Mouse (Mus musculus) ovary, postnatal 36 days (tissue): ENCODE measurements around the gene Kdm1a.

ENCODE experiments used
- DNase-seq: peaks from one replicate; pipeline ENCODE4 v3.0.0; 2022; ENCODE audit warnings: low spot score, mixed read lengths

Kdm1a gene

DNA sequence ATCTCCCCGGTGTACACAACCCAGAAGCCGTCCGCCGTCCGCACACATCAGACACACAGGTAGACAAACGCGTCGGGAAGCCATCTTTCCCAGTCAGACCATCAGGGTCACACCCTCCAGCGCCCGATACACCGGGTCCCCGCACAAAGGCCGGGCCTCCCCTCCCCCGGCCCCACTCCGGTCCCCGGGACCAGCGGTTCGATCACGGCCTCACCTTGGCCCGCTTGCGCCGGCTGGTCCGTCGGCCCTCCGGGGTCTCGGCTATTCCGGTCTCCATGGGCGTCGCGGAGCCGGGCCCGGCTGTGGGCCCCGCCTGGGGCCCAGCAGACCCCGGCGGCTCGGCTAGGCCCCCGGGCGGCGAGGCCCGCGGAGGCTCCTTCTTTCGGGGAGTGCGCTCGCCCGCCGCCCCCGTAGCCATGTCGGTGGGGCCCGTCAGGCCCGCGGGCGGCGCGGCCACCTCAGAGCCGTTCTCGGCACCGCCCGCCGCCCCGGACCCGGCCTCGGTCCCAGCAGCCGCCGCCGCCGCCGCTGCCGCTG is 437 bp downstream of the Kdm1a start:
- peak; percentile 56 for DNase-seq

DNA sequence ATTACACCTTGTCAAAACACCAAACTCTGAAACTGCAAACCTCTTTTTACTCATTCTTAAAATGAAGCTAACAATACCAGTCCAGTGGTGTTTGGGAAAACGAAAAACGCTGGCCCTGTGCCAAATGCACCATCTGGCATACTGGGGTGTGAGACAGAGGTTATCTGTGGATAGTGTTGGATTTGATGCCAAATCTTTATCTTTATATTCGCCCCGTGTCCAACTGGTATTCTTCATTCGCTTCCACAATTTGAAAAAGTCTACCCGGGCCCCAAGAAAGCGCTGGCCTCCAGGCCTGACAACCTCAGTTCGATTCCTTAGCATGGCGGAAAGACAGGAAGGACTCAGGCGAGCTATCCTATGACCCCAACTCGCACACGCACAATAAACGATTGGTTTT is 1.0 kb downstream of the Kdm1a start:
- peak; percentile 64 for DNase-seq

DNA sequence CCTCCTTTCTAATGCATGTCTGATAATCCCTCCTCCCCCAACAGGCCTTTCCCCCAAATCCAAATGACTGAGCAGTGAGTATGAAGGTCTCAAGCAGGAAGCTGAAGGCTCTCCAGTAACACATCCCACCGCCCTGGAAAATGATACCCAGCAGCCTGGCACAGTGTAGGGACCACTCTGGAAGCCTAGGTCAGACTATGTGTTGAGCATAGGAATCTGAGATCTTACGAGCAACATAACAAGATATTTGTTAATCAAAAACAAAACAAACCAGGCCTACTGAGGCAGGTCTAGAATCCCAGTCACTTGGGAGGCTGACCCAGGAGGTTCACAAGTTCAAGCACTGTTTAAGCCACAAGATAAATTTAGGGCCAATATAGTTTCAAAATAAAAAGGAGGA is 2.0 kb downstream of the Kdm1a start:
- no peak for DNase-seq

DNA sequence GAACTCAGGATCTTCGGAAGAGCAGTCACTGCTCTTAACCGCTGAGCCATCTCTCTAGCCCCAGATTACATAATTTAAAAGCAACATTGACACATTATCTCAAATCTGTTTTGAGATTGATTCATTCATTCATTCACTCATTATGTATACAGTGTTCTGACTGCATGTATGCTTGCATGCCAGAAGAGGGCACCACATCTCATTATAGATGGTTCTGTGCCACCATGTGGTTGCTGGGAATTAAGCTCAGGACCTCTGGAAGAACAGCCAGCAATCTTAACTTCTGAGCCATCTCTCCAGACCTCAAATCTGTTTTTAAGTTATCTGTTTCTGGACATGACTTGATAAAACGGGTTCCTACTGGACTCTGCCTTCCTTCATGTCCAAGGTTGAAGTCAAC is 2.7 kb downstream of the Kdm1a start:
- DNase-seq: no peak

DNA sequence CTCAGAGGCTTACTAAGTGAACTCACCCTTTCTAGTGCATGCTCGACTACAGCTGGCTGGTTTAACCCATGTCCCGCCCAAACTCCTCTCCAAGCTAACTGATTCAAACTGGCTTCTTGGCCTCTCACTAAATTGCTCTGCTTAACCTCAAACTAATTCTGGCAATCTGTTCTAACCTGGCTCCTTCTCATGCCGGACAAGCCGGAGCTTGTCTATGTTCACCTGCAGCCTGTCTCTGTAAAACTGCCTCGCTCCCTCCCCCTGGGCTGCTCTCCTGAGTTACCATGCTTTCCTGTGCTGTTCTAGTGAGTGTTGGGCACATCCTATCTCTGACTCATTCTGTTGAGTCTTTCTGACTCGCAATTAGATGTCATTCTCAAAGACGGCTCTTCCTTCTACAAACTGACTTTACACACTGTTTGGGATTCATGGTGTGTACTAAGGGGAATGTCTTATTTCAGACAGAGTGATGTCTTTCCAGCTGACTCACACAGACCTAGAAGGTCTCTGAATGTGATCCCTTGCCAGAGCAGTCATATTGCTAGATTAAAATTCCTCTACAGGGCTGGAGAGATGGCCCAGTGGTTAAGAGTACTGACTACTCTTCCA is 4.2 kb downstream of the Kdm1a start:
- DNase-seq: no peak

DNA sequence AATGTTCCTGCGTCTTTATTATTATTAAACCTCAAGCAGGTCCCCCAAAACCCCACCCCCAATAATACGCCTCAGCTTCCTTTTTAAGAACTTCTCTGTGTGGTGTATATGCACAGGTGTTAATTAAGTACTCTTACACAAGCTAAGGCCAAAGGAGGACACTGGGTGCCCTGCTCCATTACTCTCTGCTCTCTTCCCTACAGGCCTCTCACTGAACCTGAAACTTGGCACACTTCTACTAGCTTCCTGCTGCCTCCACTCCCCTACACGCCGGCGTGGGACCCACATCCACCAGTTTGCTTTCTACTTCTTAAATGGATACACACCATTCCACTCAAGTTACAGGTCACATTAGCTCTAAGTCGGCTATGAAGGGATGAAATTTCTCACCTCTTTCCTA is 7.3 kb downstream of the Kdm1a start:
- no peak for DNase-seq

DNA sequence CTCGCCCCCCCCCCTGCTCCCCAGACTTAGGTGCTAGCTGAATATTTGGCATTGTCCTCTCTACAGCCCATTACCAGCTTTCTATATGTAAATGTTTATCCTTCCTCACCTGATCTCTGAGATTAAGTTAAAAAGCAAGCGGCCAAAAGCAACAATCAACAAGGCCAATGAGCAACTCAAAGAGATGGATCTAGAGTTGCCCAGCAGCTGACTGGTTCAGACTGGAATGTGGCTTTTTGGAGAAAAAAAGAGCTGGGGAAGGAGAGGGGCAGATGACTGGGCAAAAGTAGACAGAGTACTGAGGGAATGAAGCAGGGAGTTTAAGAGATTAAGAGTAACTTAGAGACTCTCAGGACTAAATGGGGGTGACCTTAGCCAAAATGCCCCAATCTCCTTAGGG is 8.5 kb downstream of the Kdm1a start:
- DNase-seq: no peak

DNA sequence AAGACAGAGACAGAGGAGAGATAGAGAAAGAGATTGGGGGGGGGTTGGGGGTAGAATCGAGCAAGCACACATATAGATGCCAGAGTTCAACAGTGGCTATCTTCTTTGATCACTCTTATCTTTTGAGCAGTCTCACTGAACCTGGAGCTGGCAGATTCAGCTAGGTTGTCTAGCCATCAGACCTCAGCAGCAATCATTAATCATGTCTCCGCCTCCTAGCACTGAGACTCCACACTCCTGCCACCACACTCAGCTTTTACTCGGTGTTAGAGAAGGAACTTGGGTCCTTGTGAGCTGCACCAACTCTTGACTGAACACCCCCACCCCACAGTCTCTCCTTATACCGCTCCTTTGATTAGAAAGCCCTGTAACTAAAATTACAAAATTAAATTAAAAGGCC is 10.4 kb downstream of the Kdm1a start:
- DNase-seq: no peak

DNA sequence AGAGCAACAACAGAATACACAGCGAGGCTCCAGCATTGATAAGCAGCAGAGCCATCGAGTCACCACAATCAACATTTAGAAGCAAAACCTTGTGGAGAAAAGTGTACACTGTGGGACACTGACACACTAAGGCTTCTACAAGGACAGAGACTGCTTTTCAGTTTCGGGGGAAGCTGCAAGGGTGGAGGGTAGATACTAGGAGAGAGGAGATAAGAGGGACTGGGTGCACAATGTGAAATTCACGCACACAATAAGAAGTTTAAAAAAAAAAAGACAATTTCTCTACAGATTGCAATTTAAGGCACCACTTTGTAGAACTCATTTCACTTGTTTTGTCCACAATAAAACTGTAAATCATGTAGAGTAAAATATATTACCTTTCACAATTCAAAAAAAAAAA is 14.5 kb downstream of the Kdm1a start:
- DNase-seq: no peak

DNA sequence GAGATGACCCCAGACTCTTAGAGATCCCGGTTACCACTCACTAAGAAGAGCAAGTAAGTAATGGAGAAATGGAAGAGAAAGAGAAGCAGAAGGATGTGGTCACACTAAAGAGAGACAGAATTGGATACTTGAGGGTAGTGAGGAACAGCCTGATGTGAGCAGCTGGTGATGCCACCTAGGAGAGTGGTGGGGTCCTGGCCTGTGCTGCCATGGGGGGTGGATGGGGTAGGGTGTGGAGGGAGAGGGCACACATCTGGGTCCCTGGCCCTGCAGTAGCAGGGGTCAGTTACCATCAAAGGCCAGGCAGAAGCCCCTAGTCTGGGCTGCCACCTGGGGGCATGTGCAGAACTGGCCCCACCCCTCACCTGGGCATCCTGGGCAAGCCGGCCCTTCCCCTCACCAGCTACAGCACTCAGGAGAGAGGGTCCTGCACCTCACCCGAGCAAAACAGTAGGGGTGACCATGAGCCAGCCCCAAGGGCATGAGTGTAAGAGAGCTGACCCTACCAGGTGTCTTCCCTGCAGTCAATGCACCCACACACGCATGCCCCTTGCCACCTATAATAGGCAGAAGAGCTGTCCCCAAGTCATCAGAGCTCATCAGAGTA is 15.2 kb downstream of the Kdm1a start:
- DNase-seq: no peak

DNA sequence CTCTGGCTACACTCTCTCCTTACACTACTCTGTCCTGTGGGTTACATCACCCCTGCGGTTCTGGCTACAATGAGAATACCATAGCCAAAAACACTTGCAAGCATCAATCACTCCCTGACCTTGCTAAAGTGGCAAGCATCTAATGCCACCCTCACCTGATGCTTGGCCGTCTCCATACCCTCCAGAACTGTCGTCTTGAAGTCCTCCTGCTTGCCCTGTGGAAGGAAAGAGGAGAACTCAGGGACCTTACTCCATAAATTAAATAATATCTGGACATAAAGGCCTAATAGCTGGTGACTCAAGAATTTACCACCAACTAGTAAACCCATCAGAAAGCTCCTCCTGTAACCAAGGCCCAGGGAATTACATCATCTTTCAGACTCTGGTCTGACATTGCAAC is 20.6 kb downstream of the Kdm1a start:
- no peak for DNase-seq

DNA sequence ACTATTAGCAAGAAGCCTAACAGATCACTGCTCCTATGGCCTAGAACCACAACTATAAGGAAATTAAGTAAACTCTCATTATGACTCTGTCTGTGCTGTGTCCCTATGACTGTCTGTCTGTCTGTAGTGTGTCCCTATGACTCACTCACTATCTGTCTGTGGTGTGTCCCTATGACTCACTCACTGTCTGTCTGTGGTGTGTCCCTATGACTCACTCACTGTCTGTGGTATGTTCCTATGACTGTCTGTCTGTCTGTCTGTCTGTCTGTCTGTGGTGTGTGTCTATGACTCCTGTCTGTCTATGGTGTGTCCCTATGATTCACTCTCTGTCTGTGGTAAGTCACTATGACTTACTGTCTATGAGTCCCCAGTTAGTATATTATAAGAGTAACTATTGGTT is 32.5 kb downstream of the Kdm1a start:
- no peak for DNase-seq

DNA sequence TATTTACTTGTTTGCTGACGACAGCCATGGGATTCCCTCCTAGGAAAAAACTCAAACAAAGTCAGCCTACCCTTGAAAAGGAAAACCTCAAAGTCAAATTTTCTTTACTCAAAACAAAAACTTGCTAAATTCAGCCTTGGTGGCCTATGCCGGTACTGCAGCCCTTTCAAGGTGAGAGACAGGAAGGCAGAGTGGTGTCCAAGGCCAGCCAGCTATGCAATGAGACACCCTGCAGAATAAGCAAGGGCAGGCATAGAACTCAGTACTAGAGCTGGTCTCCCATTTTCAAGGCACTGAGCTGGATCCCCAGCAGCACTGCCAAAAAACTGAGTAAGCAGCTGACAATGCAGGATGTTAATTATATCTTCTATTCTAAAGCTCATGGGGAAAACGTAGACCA is 33.9 kb downstream of the Kdm1a start:
- peak; percentile 41 for DNase-seq

DNA sequence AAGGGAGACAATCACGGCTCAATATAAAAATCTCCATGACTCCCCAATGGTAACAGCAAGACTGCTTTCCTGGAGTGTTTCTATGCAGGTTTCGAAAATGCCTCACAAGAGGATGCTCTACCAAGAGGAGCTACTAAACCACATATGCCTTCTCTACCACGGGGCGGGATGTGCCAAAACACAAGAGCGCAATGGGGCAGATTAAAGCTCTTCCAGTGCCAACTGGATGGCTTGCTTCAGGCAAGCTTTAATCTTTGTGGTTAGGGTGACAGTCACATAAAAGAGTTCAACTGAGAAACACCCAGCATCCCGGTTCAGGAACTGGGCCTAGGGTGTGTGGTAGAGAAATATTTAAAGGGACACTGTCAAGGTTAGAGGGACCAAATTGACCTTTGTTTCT is 39.8 kb downstream of the Kdm1a start:
- no peak for DNase-seq

DNA sequence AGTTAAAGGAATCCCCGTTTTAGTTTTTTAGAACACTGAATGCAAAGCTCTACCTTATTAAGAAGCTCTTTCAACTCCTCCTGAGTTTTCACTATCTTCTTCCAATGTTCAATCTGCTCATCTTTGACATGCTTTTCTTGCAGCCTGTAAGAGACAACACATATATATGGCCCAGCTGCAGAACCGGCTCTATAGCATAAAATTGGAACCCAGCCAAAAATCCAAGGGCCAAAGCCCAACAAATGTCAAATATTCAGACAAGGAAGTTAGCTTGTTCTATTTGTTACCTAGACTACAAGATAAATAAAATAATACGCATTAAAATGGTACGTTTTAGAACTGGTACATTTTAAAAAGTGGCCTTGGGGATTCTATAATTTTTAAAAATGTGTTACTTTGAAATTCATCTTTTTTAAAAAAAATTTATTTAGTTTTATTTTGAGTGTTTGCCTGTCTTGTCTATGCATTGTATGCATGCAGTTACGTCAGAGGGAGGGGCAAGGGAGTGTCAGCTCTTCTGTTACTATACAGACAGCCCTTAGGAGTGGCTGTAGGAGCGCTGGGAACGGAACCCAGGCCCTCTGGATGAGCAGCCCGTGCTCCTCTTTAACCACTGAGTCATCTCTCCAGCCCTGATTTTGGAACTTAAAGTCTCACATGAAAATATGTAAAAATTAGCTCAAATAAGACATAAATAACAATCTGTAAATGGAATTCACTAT is 42.1 kb downstream of the Kdm1a start:
- no peak for DNase-seq

DNA sequence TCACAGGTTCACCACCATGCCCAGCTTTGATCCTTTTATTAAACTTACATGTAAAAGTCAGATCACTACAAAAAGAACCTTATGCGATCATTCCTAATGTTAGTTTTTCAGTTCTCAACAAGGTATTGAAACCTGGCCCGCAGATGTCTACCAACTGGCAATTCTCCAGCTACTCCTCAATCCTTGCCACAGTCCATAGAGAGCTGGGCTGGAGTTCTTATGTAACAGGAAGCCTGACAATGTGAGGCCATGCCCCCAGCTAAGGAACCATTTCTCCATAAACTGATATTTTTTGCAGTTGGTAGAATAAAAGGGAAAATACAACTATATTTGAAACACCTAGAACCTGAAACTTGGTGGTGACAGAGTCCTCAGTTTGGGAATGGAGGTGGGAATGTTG is 42.8 kb downstream of the Kdm1a start:
- DNase-seq: no peak

DNA sequence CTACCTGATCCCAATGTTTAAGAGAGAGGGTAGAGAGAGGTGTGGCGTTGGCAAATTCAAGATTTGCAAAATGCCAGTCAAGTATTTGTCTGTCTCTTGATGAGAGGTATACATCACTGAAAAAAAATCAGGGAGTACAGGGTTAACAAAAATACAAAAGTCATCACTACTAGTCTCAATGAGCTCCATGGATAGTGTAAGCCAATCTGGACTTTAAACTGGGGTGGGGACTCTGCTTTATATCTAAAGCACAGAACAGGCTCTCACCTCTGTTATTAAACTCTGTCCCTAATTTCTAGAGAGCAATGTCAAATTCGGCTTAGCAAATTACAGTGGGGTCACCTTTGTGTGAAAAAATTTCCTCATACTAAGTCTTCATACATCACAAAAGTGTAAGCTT is 44.9 kb downstream of the Kdm1a start:
- DNase-seq: no peak

DNA sequence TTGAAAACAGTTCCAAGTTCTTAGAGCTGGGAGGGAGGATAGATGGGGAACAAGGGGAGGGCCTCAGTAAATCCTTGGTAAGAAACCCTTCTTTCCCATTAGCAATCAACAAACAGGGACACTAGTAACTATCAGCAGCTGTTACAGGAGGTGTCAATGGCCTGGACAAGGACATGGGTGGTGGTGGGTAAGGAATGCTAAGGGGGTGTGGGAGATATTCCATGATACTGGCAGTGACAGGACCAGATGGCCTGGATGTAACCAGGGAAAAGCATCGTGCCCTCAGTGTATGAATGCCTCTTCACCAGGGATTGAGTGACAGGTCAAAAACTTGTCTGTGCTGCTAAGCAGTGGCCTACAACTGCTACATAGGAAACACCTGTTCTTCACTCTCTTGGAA is 49.4 kb downstream of the Kdm1a start:
- DNase-seq: no peak

DNA sequence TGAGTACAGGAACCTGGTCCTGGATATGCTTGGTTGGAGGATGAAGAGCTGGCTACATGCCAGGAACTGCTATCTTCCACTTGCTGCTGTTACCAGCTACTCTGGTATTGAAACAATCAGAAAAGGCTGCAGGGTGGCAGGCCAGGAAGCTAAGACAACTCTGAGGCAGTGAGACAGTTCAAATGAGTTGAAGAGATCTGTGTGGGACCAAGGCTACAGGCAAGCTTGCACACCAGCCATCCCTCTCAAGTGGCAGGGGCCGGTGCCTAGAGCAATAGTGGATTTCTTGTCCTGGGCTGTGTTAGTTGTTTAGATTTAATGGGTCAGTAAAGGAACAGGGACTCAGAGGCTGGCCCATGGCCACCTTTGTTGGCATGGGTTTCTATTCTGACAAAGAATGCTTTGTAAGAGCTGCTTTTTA is 54.1 kb downstream of the Kdm1a start:
- DNase-seq: peak; percentile 15

DNA sequence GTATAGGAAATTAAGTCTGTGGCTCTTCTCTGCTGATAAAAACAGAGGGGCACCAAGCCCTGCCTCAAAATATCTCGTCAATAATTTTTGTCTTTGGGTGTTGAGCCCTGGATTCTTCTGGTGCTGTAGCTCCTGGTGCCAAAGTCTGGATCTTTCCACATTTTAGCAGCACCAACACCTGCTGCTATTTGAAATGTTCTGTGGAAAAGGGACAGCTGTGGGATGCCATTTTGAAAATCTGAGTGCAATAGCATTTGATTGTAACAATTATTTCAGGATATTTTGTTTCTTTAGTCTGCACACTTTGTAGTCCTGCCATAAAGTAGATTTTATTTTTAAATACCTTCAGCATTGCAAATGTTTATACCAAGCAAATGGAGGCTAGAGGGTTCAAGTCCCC is 54.8 kb downstream of the Kdm1a start:
- DNase-seq: no peak

DNA sequence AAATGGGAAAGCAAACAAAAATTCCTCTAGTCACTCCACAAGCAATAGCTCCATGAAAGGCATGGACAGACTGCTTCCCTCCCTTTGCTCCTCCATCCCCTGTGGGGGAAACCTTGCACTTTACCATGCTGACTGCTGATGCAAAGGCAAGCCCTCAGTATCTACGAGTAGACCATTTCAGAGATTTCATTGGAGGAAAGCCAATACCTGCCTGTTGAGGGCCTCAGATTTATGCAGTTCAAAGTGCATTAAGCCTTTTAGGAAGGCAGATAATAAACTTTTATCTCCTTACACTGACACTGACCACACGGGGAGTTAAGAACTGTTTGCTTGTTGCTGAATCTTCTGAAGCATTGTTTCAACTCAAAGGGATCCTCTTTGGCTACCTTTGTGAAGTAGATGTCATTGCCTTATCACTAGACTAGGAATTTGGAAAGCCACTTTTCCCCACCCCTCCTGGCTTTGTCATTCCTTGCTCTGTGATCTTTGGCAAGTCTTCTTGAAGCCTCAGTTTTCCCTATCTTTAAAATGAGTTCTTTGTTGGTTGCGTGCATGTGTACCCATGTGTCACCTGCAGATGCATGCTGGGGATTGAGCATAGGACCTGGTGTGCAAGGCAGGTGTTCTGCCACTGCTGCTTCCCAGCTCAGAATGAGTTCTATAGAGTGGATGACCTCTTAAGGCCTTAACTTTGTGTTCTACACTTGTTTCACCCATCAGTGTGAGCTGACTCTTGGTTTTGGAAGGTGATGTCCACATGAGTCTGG is 56.1 kb downstream of the Kdm1a start:
- DNase-seq: no peak

DNA sequence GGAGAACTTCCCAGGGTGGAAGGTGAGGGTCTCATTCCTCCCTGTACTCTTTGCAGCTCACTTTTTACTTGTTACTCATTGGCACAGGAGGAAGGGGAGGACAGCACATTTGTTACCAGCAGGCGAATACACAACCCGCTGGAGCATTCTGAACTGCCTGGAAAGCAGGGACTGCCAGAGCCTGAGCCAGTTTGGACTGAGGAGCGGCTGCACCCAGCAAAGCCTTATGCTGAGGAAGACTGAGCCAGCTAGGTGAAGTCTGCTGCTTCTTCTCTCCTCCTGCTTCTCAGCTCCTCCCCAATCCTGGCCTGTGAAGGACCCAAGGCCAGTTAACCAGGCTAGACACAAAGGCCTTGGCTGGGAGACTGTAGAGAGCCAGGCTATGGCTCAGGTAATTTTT is 57.4 kb downstream of the Kdm1a start:
- DNase-seq: no peak

DNA sequence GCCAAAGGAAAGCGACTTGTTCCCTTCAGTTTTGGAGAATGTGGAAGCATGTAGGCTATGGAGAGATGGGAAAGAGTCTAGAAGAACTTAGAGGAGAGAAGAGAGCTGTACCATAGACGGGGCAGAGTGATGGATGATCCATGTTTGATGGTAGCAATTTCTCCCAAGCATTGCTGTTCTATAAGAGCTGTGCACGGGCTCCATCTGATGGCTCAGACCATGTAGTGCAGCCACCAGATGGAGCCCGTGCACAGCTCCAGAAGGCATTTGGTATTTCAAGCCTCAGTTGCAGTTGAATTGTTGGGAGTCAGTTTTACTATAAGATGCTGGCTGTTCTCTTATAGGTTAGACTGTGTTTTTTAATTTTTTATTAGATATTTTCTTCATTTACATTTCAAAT is 76.1 kb downstream of the Kdm1a start:
- DNase-seq: peak; percentile 47
